Mouse (Mus musculus) hindbrain, embryonic 15.5 days (tissue): ENCODE data around the gene Cntd1. TPM values are rescaled to one million over a fixed set of nuclear protein-coding genes. Genes with fewer than 3 reads are reported as not detected.
A peak's percentile ranks its signal among the peaks of the same experiment; 100 is the strongest.

Experiments
- ATAC-seq: fragments of 200-750 bp; cut with Nextera tagmentation; 2 replicates; pipeline ENCODE4 v1.8.0; 2017; ENCODE audit warnings: low read depth, moderate number of reproducible peaks, moderate TSS enrichment; ENCODE audit not compliant: low FRiP score
- H3K27ac ChIP-seq: fragments of 300-500 bp; sonication (generic); replicated peaks from 2 replicates; pipeline ENCODE4 v1.5.1; 2015; ENCODE audit warnings: mild to moderate bottlenecking, inconsistent platforms
- H3K27me3 ChIP-seq: fragments of 300-500 bp; sonication (generic); 2 replicates; pipeline ENCODE4 v1.6.1; 2015; ENCODE audit warnings: control low read depth, inconsistent platforms
- H3K36me3 ChIP-seq: fragments of 300-500 bp; sonication (generic); 2 replicates; pipeline ENCODE4 v1.6.1; 2015; ENCODE audit warnings: control low read depth, inconsistent platforms
- H3K4me1 ChIP-seq: fragments of 300-500 bp; sonication (generic); replicated peaks from 2 replicates; pipeline ENCODE4 v1.6.1; 2015; ENCODE audit warnings: control low read depth, inconsistent platforms
- H3K4me2 ChIP-seq: fragments of 300-500 bp; sonication (generic); 2 replicates; pipeline ENCODE4 v1.6.1; 2015; ENCODE audit warnings: moderate library complexity, mild to moderate bottlenecking, inconsistent platforms
- H3K4me3 ChIP-seq: fragments of 300-500 bp; sonication (generic); 2 replicates; pipeline ENCODE4 v1.5.1; 2015; ENCODE audit warnings: mild to moderate bottlenecking, inconsistent platforms
- H3K9ac ChIP-seq: fragments of 300-500 bp; sonication (generic); 2 replicates; pipeline ENCODE4 v1.6.1; 2015; ENCODE audit warnings: inconsistent platforms
- H3K9me3 ChIP-seq: fragments of 300-500 bp; sonication (generic); 2 replicates; pipeline ENCODE4 v1.6.1; 2016; ENCODE audit warnings: control low read depth, inconsistent platforms
- WGBS: fragments of 180-500 bp; shearing (Covaris S2); methylation state at CpG from one replicate; pipeline ENCODE4 v1.1.7; 2015; 5-methylcytosine and 5-hydroxymethylcytosine counted together
- polyA plus RNA-seq: library from polyadenylated mRNA; unstranded; fragments of >200 nt; fragmentation: Nextera tagmentation; extraction: Ambion mirVana; gene quantifications from 2 replicates; pipeline ENCODE4 v1.2.1, GENCODE M21; 2015

The Cntd1 gene
- polyA plus RNA-seq, 1 experiment from 2014 or later = 1.2 TPM

DNA sequence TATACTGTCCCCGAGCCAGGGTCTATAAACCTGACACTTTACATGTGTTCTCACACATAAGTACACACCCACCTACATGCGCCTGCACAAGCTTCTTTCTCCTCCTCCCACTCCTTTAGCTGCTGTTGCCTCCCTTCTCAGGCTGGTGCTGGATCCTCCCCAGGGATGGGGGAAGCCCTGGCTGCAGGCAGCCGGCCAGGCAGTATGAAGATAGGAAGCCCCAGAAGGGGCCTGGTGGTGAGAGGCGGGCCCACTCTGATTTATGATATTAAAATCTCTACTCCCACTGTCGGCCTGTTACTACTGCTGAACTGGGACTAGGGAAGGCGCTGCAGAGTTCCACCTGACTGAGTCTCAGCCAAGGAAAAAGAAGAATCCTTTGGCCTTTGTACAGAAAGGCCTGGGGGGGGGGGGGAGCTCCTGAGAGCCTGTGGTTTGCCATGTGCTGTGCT, 19.5 kb upstream of the Cntd1 start:
- ATAC-seq = no peak
- H3K4me1 ChIP-seq = peaks cover 36% of the 10 kb centered on the region
- H3K36me3 ChIP-seq = 0 out of 2 replicates have a peak, but pooled peaks cover 5% of the 10 kb centered on the region
- no peak overlapping the region for H3K27ac ChIP-seq
- WGBS = 47% methylated on average over 6 of the region's 6 CpGs
- H3K4me3 ChIP-seq = no peak overlapping the region
- H3K4me2 ChIP-seq = no peak overlapping the region
- H3K27me3 ChIP-seq = peaks cover 37% of the 10 kb centered on the region
- no peak overlapping the region for H3K9ac ChIP-seq
- H3K9me3 ChIP-seq = no peaks in the 10 kb centered on the region

GRCm38 (mm10) chr11:101259948-101260825, 18.6 kb upstream of the Cntd1 start, which contains the start of gene Wnk4:
TSS of gene Wnk4 (plus strand) at chr11:101260567.
- H3K36me3 ChIP-seq = 0 out of 2 replicates have a peak, but pooled peaks cover 5% of the 10 kb centered on the region
- 0% methylated on average over 37 of the region's 43 CpGs for WGBS
- peak within 1 kb of the TSS; percentile 48 for H3K4me3 ChIP-seq
- peaks cover 44% of the 10 kb centered on the region for H3K27me3 ChIP-seq
- H3K27ac ChIP-seq = no peak within 1 kb of the TSS
- H3K4me2 ChIP-seq = peak within 1 kb of the TSS; percentile 99
- H3K9me3 ChIP-seq = no peaks in the 10 kb centered on the region
- peak; percentile 71 for ATAC-seq
- H3K9ac ChIP-seq = peak within 1 kb of the TSS; percentile 60
- H3K4me1 ChIP-seq = peaks cover 36% of the 10 kb centered on the region

- Histone ChIP-seq H3K27me3 (peaks cover 51% of the 10 kb centered on the region), H3K9ac (peak overlapping the region; percentile 60), H3K9me3 (no peaks in the 10 kb centered on the region), H3K4me2 (peak overlapping the region; percentile 99), H3K4me3 (peak overlapping the region; percentile 48), H3K36me3 (0 out of 2 replicates have a peak, but pooled peaks cover 5% of the 10 kb centered on the region), H3K4me1 (peaks cover 38% of the 10 kb centered on the region), H3K27ac (no peak overlapping the region)
- no peak; the same call in 1 of the 2 replicates for ATAC-seq
- 2% methylated on average over 30 of the region's 30 CpGs for WGBS
These were observed 17.9 kb upstream of the Cntd1 start for GRCm38 (mm10) chr11:101260826-101261380.

DNA sequence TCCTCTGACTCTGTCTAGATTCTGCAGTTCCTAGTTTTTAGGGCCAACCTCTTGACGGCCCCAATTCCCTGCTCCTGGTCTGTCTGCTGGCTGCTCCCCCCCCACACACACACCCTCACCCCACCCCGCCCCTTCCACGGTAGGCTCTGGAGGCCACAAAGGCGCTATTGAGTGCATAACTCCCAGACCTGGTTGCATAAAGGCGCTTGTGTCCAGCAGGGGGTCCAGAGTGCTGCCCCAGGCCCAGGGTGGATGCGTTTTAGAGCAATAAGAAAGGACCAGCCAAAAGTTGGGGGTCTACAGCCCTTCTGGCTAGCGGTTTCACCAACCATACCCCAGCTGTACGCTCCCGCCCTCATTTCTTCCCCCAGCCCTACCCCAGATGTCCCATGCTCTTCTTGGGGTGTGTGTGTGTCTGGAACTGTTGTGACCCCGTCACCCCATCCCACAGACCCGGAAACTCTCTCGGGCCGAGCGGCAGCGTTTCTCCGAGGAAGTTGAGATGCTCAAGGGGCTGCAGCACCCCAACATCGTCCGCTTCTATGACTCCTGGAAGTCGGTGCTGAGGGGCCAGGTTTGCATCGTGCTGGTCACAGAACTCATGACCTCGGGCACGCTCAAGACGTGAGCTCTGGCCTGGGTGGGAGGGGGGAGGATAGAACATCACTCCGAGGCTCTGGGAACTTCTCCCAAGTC, 16.4 kb upstream of the Cntd1 start:
- no peak overlapping the region for H3K27ac ChIP-seq
- 0 out of 2 replicates have a peak, but pooled peaks cover 2% of the 10 kb centered on the region for H3K36me3 ChIP-seq
- H3K4me1 ChIP-seq = peaks cover 38% of the 10 kb centered on the region
- H3K9me3 ChIP-seq = no peaks in the 10 kb centered on the region
- no peak for ATAC-seq
- WGBS = 1% methylated on average over 24 of the region's 24 CpGs
- H3K9ac ChIP-seq = no peak overlapping the region
- H3K27me3 ChIP-seq = peaks cover 56% of the 10 kb centered on the region
- peak overlapping the region; percentile 24 for H3K4me2 ChIP-seq
- H3K4me3 ChIP-seq = peak overlapping the region; percentile 14

- Histone ChIP-seq H3K4me3 (no peak overlapping the region), H3K9ac (no peak overlapping the region), H3K27me3 (peaks cover 56% of the 10 kb centered on the region), H3K4me2 (no peak overlapping the region), H3K9me3 (no peaks in the 10 kb centered on the region), H3K36me3 (no peaks in the 10 kb centered on the region), H3K27ac (no peak overlapping the region), H3K4me1 (peaks cover 38% of the 10 kb centered on the region)
- 3% methylated on average over 32 of the region's 32 CpGs for WGBS
- ATAC-seq = no peak
These were observed 15.4 kb upstream of the Cntd1 start for GRCm38 (mm10) chr11:101263138-101263988.

- Histone ChIP-seq H3K4me3 (no peak overlapping the region), H3K9ac (no peak overlapping the region), H3K9me3 (no peaks in the 10 kb centered on the region), H3K27me3 (peaks cover 56% of the 10 kb centered on the region), H3K4me2 (no peak overlapping the region), H3K27ac (no peak overlapping the region), H3K4me1 (peaks cover 38% of the 10 kb centered on the region), H3K36me3 (no peaks in the 10 kb centered on the region)
- WGBS = 3% methylated on average over 3 of the region's 3 CpGs
- ATAC-seq = no peak
These were observed 14.9 kb upstream of the Cntd1 start for GRCm38 (mm10) chr11:101263989-101264280.

DNA sequence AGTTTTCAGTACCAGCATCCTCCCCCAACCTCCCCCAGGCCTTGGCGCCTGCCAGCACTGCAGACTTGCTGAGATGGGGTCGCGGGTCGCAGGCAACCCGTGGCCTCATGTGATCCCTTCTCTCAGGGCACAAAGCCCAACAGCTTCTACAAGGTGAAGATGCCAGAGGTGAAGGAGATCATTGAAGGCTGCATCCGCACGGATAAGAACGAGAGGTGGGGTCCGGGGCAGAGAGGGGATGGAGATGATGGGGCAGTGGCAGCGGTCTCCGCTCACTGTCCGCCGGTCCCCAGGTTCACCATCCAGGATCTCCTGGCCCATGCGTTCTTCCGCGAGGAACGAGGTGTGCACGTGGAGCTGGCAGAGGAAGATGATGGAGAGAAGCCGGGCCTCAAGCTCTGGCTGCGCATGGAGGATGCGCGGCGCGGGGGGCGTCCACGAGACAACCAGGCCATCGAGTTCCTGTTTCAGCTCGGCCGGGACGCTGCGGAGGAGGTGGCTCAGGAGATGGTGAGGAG, 13.8 kb upstream of the Cntd1 start:
- Histone ChIP-seq H3K9ac (peak overlapping the region; percentile 35), H3K27me3 (peaks cover 52% of the 10 kb centered on the region), H3K9me3 (no peaks in the 10 kb centered on the region), H3K27ac (no peak overlapping the region), H3K4me2 (peak overlapping the region; percentile 64), H3K4me1 (peaks cover 33% of the 10 kb centered on the region), H3K4me3 (peak overlapping the region; percentile 36), H3K36me3 (no peaks in the 10 kb centered on the region)
- 2% methylated on average over 31 of the region's 31 CpGs for WGBS
- ATAC-seq = no peak

- H3K9ac ChIP-seq = no peak overlapping the region
- 21% methylated on average over 6 of the region's 6 CpGs for WGBS
- peak overlapping the region; percentile 36; the same call in 1 of the 2 replicates for H3K4me3 ChIP-seq
- H3K27ac ChIP-seq = no peak overlapping the region
- peak overlapping the region; percentile 64 for H3K4me2 ChIP-seq
- H3K4me1 ChIP-seq = peaks cover 24% of the 10 kb centered on the region
- peaks cover 49% of the 10 kb centered on the region for H3K27me3 ChIP-seq
- no peak for ATAC-seq
- H3K36me3 ChIP-seq = no peaks in the 10 kb centered on the region
- H3K9me3 ChIP-seq = no peaks in the 10 kb centered on the region
These were observed 12.9 kb upstream of the Cntd1 start for GRCm38 (mm10) chr11:101265906-101266305.

- Histone ChIP-seq H3K36me3 (no peaks in the 10 kb centered on the region), H3K27ac (peak overlapping the region; percentile 3; the same call in 1 of the 2 replicates), H3K9ac (no peak overlapping the region), H3K4me1 (peaks cover 8% of the 10 kb centered on the region), H3K4me3 (no peak overlapping the region), H3K27me3 (peaks cover 17% of the 10 kb centered on the region), H3K9me3 (no peaks in the 10 kb centered on the region), H3K4me2 (peak overlapping the region; percentile 1; the same call in 1 of the 2 replicates)
- ATAC-seq = 0 out of 2 replicates have a peak, but pooled peaks have one; percentile 38
- 34% methylated on average over 10 of the region's 10 CpGs for WGBS
These were observed 9.2 kb upstream of the Cntd1 start for GRCm38 (mm10) chr11:101269577-101270116.

GRCm38 (mm10) chr11:101272446-101272845, 6.4 kb upstream of the Cntd1 start:
- no peaks in the 10 kb centered on the region; the same call in 1 of the 2 replicates for H3K27me3 ChIP-seq
- no peak for ATAC-seq
- no peaks in the 10 kb centered on the region for H3K36me3 ChIP-seq
- no peak overlapping the region for H3K9ac ChIP-seq
- no peak overlapping the region for H3K4me3 ChIP-seq
- no peaks in the 10 kb centered on the region for H3K9me3 ChIP-seq
- H3K4me2 ChIP-seq = no peak overlapping the region
- WGBS = 79% methylated on average over 3 of the region's 3 CpGs
- no peak overlapping the region for H3K27ac ChIP-seq
- peaks cover 12% of the 10 kb centered on the region for H3K4me1 ChIP-seq

GRCm38 (mm10) chr11:101275309-101275708, 3.5 kb upstream of the Cntd1 start:
- H3K27ac ChIP-seq = no peak overlapping the region
- 78% methylated on average over 4 of the region's 4 CpGs for WGBS
- H3K4me1 ChIP-seq = peaks cover 28% of the 10 kb centered on the region
- no peak overlapping the region for H3K4me2 ChIP-seq
- H3K9ac ChIP-seq = no peak overlapping the region
- no peak for ATAC-seq
- no peaks in the 10 kb centered on the region for H3K9me3 ChIP-seq
- no peaks in the 10 kb centered on the region; the same call in 1 of the 2 replicates for H3K27me3 ChIP-seq
- H3K4me3 ChIP-seq = no peak overlapping the region
- no peaks in the 10 kb centered on the region for H3K36me3 ChIP-seq
